Mouse (Mus musculus) cortical plate, adult 2 months (tissue): ENCODE measurements around the gene Pla2g1b.
"Not testable (repeated sequence)": the region's sequence is repeated elsewhere in the genome, so short reads cannot be mapped to it uniquely, and the experiment has no call there.

Source experiments
- CTCF ChIP-seq: fragments of 200-500 bp; IDR thresholded peaks from 2 replicates; pipeline ENCODE4 v1.5.1; 2011; ENCODE audit warnings: mild to moderate bottlenecking, control low read depth, low read length; ENCODE audit not compliant: insufficient read depth; ENCODE audit errors: extremely low read depth
- POLR2A ChIP-seq: fragments of 200-500 bp; IDR thresholded peaks from 2 replicates; pipeline ENCODE4 v1.6.1; 2011; ENCODE audit warnings: mild to moderate bottlenecking, low read length, control low read depth; ENCODE audit not compliant: insufficient read depth; ENCODE audit errors: extremely low read depth

DNA sequence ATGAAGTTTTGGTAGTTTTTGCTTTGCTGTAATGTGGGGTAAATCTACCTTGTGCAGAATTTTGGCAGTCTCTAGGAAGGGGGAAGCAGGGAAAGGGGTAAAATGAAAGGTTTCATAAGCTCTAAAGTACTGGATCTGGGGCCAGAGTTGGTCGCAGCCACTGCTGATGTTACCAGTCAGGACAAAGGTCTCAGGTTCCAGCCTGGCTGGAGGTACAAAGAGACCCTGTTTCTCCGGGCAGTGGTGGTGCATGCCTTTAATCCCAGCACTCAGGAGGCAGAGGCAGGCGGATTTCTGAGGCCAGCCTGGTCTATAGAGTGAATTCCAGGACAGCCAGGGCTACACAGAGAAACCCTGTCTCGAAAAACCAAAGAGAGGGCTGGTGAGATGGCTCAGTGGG lies 39.6 kb downstream of the Pla2g1b start:
- TF ChIP-seq CTCF, POLR2A: not testable (repeated sequence)
